Mouse (Mus musculus) midbrain, embryonic 11.5 days (tissue): Measurements from ENCODE around the gene Dusp23. TPM values are rescaled to one million over a fixed set of nuclear protein-coding genes. Genes with fewer than 3 reads are reported as not detected.

Source experiments
- ATAC-seq: fragments of 200-750 bp; cut with Nextera tagmentation; 2 replicates; pipeline ENCODE4 v1.8.0; 2017; ENCODE audit warnings: moderate TSS enrichment, moderate library complexity; ENCODE audit not compliant: low FRiP score
- DNase-seq: peaks from one replicate; pipeline ENCODE4 v3.0.0; 2015; ENCODE audit warnings: low spot score; ENCODE audit errors: missing footprints
- H3K27ac ChIP-seq: fragments of 300-500 bp; sonication (generic); 2 replicates; pipeline ENCODE4 v1.5.1; 2014; ENCODE audit warnings: low read depth, low read length
- H3K27me3 ChIP-seq: fragments of 300-500 bp; sonication (generic); 2 replicates; pipeline ENCODE4 v1.6.1; 2014; ENCODE audit warnings: mild to moderate bottlenecking, low read length, moderate library complexity, mixed read lengths; ENCODE audit not compliant: control insufficient read depth, insufficient read depth
- H3K36me3 ChIP-seq: fragments of 300-500 bp; sonication (generic); 2 replicates; pipeline ENCODE4 v1.6.1; 2014; ENCODE audit warnings: mild to moderate bottlenecking, low read length, moderate library complexity, mixed read lengths; ENCODE audit not compliant: control insufficient read depth, insufficient read depth
- H3K4me1 ChIP-seq: fragments of 300-500 bp; sonication (generic); 2 replicates; pipeline ENCODE4 v1.6.1; 2014; ENCODE audit warnings: low read length; ENCODE audit not compliant: control insufficient read depth, insufficient read depth
- H3K4me2 ChIP-seq: fragments of 300-500 bp; sonication (generic); 2 replicates; pipeline ENCODE4 v1.6.1; 2014; ENCODE audit warnings: mild to moderate bottlenecking, moderate library complexity
- H3K4me3 ChIP-seq: fragments of 300-500 bp; sonication (generic); 2 replicates; pipeline ENCODE4 v1.5.1; 2014; ENCODE audit warnings: low read depth, low read length
- H3K9ac ChIP-seq: fragments of 300-500 bp; sonication (generic); 2 replicates; pipeline ENCODE4 v1.6.1; 2014; ENCODE audit warnings: low read length
- H3K9me3 ChIP-seq: fragments of 300-500 bp; sonication (generic); 2 replicates; pipeline ENCODE4 v1.6.1; 2016; ENCODE audit warnings: low read length; ENCODE audit not compliant: control insufficient read depth
- WGBS: fragments of 180-500 bp; shearing (Covaris S2); extraction: QIAGEN DNeasy Blood & Tissue Kit; methylation state at CpG from one replicate; pipeline ENCODE4 v1.1.7; 2014; 5-methylcytosine and 5-hydroxymethylcytosine counted together
- polyA plus RNA-seq: library from polyadenylated mRNA; unstranded; fragments of >200 nt; fragmentation: Nextera tagmentation; extraction: Ambion mirVana; gene quantifications from 2 replicates; pipeline ENCODE4 v1.2.1, GENCODE M21; 2014

The Dusp23 gene
- polyA plus RNA-seq, 1 experiment from 2014 or later: 6.5 TPM

DNA sequence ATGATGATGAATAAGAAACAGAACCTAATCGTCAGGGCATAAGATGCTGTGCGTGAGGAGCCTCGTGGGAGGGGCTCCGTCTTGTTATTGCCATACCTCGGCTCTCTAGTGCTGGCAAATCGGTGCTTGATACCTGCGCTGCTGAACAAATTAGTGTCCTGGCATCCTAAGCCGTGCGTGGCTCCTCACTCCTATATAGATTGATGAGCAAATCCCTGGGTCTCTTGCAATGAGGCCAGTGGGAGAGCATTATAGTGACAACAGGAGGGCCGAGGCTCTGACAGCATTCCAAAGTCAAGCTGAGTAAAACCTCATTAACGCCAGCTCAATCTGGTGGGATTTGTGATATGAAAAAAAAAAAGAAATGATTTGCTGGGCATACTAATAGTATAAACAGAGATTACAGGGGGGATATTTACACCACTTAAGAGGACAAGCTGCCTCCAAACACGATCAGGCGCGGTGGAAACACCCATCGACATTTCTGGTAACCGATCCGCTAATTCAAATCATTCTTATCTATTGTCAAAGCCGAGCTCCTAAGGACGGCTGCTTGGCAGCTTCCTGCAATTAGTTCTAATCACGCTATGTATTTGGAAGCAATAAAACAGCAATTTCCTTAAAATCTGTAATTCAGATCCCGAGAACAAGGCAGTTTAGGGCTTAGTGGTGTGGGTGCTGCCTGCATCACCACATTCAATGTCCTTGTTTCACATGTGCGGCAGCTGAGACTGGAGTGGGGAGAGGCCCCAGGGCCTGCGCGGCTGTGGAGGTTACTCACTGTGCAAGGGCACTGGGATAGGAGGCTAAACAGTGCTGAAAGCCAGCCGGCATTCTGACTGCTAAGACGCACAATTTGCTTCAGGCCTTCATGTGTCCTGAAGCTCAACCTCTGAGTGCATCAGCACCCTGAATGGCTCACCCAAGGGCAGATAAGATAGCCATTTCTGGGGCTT, 46.9 kb downstream of the Dusp23 start:
- peak; percentile 90 for DNase-seq
- Histone ChIP-seq H3K4me1 (peaks cover 3% of the 10 kb centered on the region; the same call in 1 of the 2 replicates), H3K27me3 (no peaks in the 10 kb centered on the region; the same call in 1 of the 2 replicates), H3K36me3 (no peaks in the 10 kb centered on the region), H3K4me2 (no peak overlapping the region), H3K9me3 (no peaks in the 10 kb centered on the region), H3K9ac (peak overlapping the region; percentile 11; the same call in 1 of the 2 replicates), H3K4me3 (no peak overlapping the region), H3K27ac (no peak overlapping the region)
- 20% methylated on average over 26 of the region's 26 CpGs for WGBS
- peak; percentile 65 for ATAC-seq

DNA sequence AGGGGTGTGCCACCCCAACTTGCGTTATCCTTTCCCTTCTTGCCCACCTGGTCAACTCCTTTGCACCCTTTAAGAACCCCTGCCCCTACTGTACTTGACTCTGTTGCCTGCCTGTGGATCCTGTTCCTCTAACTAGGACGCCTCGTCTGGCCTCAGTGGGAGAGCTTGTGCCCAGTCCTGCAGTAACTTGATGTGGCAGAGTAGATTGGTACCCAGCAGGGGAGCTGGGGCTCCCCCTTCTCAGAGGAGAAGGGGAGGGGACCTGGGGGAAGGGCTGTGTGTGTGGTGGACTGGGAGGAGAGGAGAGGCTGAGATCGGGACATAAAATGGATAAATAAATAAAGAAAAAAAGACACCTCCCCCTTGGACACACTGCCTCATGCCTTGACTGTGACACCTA, 47.7 kb downstream of the Dusp23 start:
- Histone ChIP-seq H3K4me1 (peaks cover 3% of the 10 kb centered on the region; the same call in 1 of the 2 replicates), H3K36me3 (no peaks in the 10 kb centered on the region), H3K9me3 (no peaks in the 10 kb centered on the region), H3K27me3 (no peaks in the 10 kb centered on the region; the same call in 1 of the 2 replicates), H3K4me2 (no peak overlapping the region), H3K4me3 (no peak overlapping the region), H3K27ac (no peak overlapping the region), H3K9ac (no peak overlapping the region)
- 52% methylated on average over 4 of the region's 4 CpGs for WGBS
- ATAC-seq (no peak), DNase-seq (no peak)

DNA sequence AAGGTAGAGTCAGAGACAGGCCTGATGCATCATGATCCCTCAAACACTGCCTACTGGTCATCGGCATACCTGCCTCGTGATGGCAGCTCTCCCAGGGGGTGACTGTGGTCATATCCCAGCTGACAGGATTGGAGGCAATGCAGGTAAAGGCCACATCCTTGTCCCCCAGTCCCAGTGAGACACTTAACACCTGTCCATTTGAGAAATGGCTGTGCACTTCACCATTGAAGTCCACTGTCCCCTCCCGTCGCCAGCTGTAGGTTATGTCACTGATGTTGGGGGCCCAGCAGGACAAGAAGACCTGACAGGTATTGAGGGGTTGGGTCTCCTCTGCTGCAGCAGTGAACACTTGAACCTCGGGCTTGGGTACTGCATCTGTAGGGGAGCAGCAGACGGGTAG, 48.5 kb downstream of the Dusp23 start:
- no peaks in the 10 kb centered on the region for H3K36me3 ChIP-seq
- no peak overlapping the region for H3K27ac ChIP-seq
- no peak for ATAC-seq
- no peaks in the 10 kb centered on the region for H3K9me3 ChIP-seq
- H3K4me3 ChIP-seq: no peak overlapping the region
- WGBS: 87% methylated on average over 6 of the region's 6 CpGs
- no peak overlapping the region for H3K4me2 ChIP-seq
- no peak overlapping the region for H3K9ac ChIP-seq
- no peaks in the 10 kb centered on the region; the same call in 1 of the 2 replicates for H3K27me3 ChIP-seq
- H3K4me1 ChIP-seq: peaks cover 3% of the 10 kb centered on the region; the same call in 1 of the 2 replicates
- DNase-seq: no peak

DNA sequence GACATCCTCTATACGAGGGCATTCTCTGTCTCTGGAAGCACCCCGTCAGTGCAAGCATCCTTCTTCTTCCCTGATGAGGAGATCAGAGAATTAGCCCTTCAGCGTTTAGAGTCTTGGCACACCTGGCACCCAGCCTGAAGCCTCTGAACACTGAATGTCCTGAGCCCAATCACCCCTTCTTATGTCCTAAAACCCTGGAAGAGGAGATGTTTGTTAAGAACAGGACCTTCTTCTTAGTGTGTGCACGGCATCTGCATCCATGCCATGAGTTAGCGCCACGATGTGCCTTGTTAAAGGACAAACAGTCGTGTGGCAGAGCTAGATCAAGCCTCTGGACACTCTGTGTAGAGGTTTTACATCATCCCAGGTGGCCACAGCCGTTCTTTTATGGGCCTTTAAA, 50.3 kb downstream of the Dusp23 start:
- WGBS: 85% methylated on average over 8 of the region's 8 CpGs
- Histone ChIP-seq H3K4me3 (no peak overlapping the region), H3K9ac (no peak overlapping the region), H3K27me3 (no peaks in the 10 kb centered on the region; the same call in 1 of the 2 replicates), H3K27ac (no peak overlapping the region), H3K36me3 (no peaks in the 10 kb centered on the region), H3K4me1 (peaks cover 3% of the 10 kb centered on the region; the same call in 1 of the 2 replicates), H3K4me2 (no peak overlapping the region), H3K9me3 (no peaks in the 10 kb centered on the region)
- ATAC-seq (no peak), DNase-seq (no peak)

Other genes with a start within 250 kb of the Dusp23 start
- gene Slamf9, start 157.6 kb downstream of the Dusp23 start, polyA plus RNA-seq: 0.12 and 0.23 TPM in 2 replicates
- 48.8 and 49.7 TPM in 2 replicates for gene Igsf9, start 151.2 kb downstream of the Dusp23 start, polyA plus RNA-seq
- gene Tagln2, start 132.9 kb downstream of the Dusp23 start, polyA plus RNA-seq: 36.3 and 39.1 TPM in 2 replicates
- gene Cfap45, start 112.2 kb downstream of the Dusp23 start, polyA plus RNA-seq: 1.0 and 1.1 TPM in 2 replicates
- gene Vsig8, start 77.0 kb downstream of the Dusp23 start, polyA plus RNA-seq: 0.08 and 0.11 TPM in 2 replicates
- gene Slamf8, start 42.4 kb downstream of the Dusp23 start, polyA plus RNA-seq: not detected in 2 replicates
- 0.12 and 0.20 TPM in 2 replicates for gene Fcrl6, start 30.4 kb downstream of the Dusp23 start, polyA plus RNA-seq
- not detected in 2 replicates for gene Crp, start 65.1 kb upstream of the Dusp23 start, polyA plus RNA-seq